Comparison of ENCODE assay signal across 14 mouse cellular contexts in genomic region chr7:68917876-68918200, GRCm38 (mm10).
DNase-seq lines count a peak whose midpoint lies in the region; ATAC-seq and TF ChIP-seq lines count a peak whose summit lies in the region.
"Had no signal": no experiment of that assay in that cellular context is flagged by ENCODE, and none has a peak within 500 bp of the region (broad histone marks: within the 10 kb centered on the region; RNA-seq: fewer than 3 reads in every experiment).

No protein-coding gene starts in this region.

- no peak for DNase-seq in heart, postnatal 0 days (ENCODE audit: low spot score)
- DNase-seq in heart, postnatal 36 days: no peak
- DNase-seq in lung, postnatal 0 days (ENCODE audit: low spot score): no peak
- DNase-seq in lung, postnatal 14 days: no peak
- no peak for DNase-seq in layer of hippocampus, adult 8-10 months (ENCODE audit: low spot score in 2 of 2)
- DNase-seq: cerebellum, adult 9-11 months; thymus, adult 2 months had no signal

- no peak overlapping the region for H3K4me3 ChIP-seq in heart, postnatal 0 days (ENCODE audit: low read depth, low read length)
- 0 out of 2 replicates have a peak overlapping the region, but pooled peaks have one; percentile 4 for H3K4me3 ChIP-seq in lung, postnatal 0 days (ENCODE audit: low read depth, low read length)
- no peak overlapping the region for H3K4me3 ChIP-seq in liver, embryonic 12.5 days
- H3K4me3 ChIP-seq in midbrain, embryonic 13.5 days (replicated peaks): no peak overlapping the region
- H3K4me3 ChIP-seq: layer of hippocampus, adult 2 months; myocyte had no signal

- no peak for TF ChIP-seq CTCF in heart, postnatal 0 days (IDR thresholded peaks at IDR 0.05; ENCODE audit: low read depth)
- TF ChIP-seq CTCF in lung, postnatal 0 days (IDR thresholded peaks at IDR 0.05): no peak

- intact Hi-C loops in heart, postnatal 36 days (cut with DNase I): no loop called here

- H3K27me3 ChIP-seq in heart, postnatal 0 days (ENCODE audit: control insufficient read depth, insufficient read depth, low read length): no peaks in the 10 kb centered on the region
- H3K27me3 ChIP-seq in lung, postnatal 0 days (replicated peaks; ENCODE audit: insufficient read depth, low read length): no peaks in the 10 kb centered on the region
- no peaks in the 10 kb centered on the region for H3K27me3 ChIP-seq in liver, embryonic 12.5 days (replicated peaks)
- H3K27me3 ChIP-seq in midbrain, embryonic 13.5 days: no peaks in the 10 kb centered on the region

- TF ChIP-seq EP300 in heart, postnatal 0 days (IDR thresholded peaks at IDR 0.05; ENCODE audit: low read depth): no peak
- no peak for TF ChIP-seq EP300 in lung, postnatal 0 days (IDR thresholded peaks at IDR 0.05)

- no peaks in the 10 kb centered on the region for H3K36me3 ChIP-seq in heart, postnatal 0 days (replicated peaks; ENCODE audit: control insufficient read depth, insufficient read depth, low read length)
- H3K36me3 ChIP-seq in lung, postnatal 0 days (ENCODE audit: insufficient read depth, low read length): no peaks in the 10 kb centered on the region
- no peaks in the 10 kb centered on the region for H3K36me3 ChIP-seq in liver, embryonic 12.5 days
- H3K36me3 ChIP-seq in midbrain, embryonic 13.5 days: no peaks in the 10 kb centered on the region

- peak overlapping the region; percentile 48; the same call in 1 of the 2 replicates for H3K4me2 ChIP-seq in heart, postnatal 0 days (ENCODE audit: low read depth, low read length)
- peak overlapping the region; percentile 43 for H3K4me2 ChIP-seq in lung, postnatal 0 days (replicated peaks; ENCODE audit: low read depth, low read length)
- H3K4me2 ChIP-seq in liver, embryonic 12.5 days: peak overlapping the region; percentile 21
- no peak overlapping the region for H3K4me2 ChIP-seq in midbrain, embryonic 13.5 days (replicated peaks)
- H3K4me2 ChIP-seq: midbrain, embryonic 11.5 days had no signal

- ATAC-seq in heart, postnatal 0 days (ENCODE audit: insufficient read depth, low read depth): no peak
- no peak for ATAC-seq in lung, postnatal 0 days
- no peak for ATAC-seq in liver, embryonic 12.5 days
- ATAC-seq in midbrain, embryonic 13.5 days: no peak
- ATAC-seq: forebrain, embryonic 14.5 days; inflammation-experienced regulatory T-cells, adult 6 months had no signal

- WGBS in heart, postnatal 0 days: 24% methylated on average over 2 of the region's 2 CpGs
- 6% methylated on average over 2 of the region's 2 CpGs for WGBS in lung, postnatal 0 days
- WGBS in liver, embryonic 12.5 days (ENCODE audit: insufficient replicate concordance): 9% methylated on average over 2 of the region's 2 CpGs
- 40% methylated on average over 2 of the region's 2 CpGs for WGBS in midbrain, embryonic 13.5 days

- H3K9me3 ChIP-seq in heart, postnatal 0 days (replicated peaks; ENCODE audit: control insufficient read depth, low read length): no peaks in the 10 kb centered on the region
- no peaks in the 10 kb centered on the region for H3K9me3 ChIP-seq in lung, postnatal 0 days (ENCODE audit: low read length)
- no peaks in the 10 kb centered on the region for H3K9me3 ChIP-seq in liver, embryonic 12.5 days (replicated peaks)
- H3K9me3 ChIP-seq in midbrain, embryonic 13.5 days: no peaks in the 10 kb centered on the region

- no peak overlapping the region for H3K27ac ChIP-seq in heart, postnatal 0 days (ENCODE audit: low read depth)
- no peak overlapping the region for H3K27ac ChIP-seq in lung, postnatal 0 days (ENCODE audit: low read length)
- H3K27ac ChIP-seq in liver, embryonic 12.5 days: no peak overlapping the region
- no peak overlapping the region for H3K27ac ChIP-seq in midbrain, embryonic 13.5 days
- H3K27ac ChIP-seq: layer of hippocampus, adult 2 months had no signal

- H3K9ac ChIP-seq in heart, postnatal 0 days (replicated peaks; ENCODE audit: low read depth, low read length): no peak overlapping the region
- no peak overlapping the region for H3K9ac ChIP-seq in lung, postnatal 0 days (replicated peaks; ENCODE audit: low read depth)
- no peak overlapping the region for H3K9ac ChIP-seq in liver, embryonic 12.5 days
- H3K9ac ChIP-seq in midbrain, embryonic 13.5 days (replicated peaks): no peak overlapping the region

- peaks cover 4% of the 10 kb centered on the region; the same call in 1 of the 2 replicates for H3K4me1 ChIP-seq in heart, postnatal 0 days (ENCODE audit: control insufficient read depth, insufficient read depth)
- H3K4me1 ChIP-seq in lung, postnatal 0 days (ENCODE audit: insufficient read depth, low read depth, low read length): no peaks in the 10 kb centered on the region
- H3K4me1 ChIP-seq in liver, embryonic 12.5 days: no peaks in the 10 kb centered on the region
- no peaks in the 10 kb centered on the region for H3K4me1 ChIP-seq in midbrain, embryonic 13.5 days (replicated peaks)
